Mouse (Mus musculus): ENCODE measurements around the gene Prr19. TPM values are rescaled to one million over a fixed set of nuclear protein-coding genes. Genes with fewer than 3 reads are reported as not detected.

Prr19 gene
- total RNA-seq, 1 experiment from 2014 or later, result not detected

DNA sequence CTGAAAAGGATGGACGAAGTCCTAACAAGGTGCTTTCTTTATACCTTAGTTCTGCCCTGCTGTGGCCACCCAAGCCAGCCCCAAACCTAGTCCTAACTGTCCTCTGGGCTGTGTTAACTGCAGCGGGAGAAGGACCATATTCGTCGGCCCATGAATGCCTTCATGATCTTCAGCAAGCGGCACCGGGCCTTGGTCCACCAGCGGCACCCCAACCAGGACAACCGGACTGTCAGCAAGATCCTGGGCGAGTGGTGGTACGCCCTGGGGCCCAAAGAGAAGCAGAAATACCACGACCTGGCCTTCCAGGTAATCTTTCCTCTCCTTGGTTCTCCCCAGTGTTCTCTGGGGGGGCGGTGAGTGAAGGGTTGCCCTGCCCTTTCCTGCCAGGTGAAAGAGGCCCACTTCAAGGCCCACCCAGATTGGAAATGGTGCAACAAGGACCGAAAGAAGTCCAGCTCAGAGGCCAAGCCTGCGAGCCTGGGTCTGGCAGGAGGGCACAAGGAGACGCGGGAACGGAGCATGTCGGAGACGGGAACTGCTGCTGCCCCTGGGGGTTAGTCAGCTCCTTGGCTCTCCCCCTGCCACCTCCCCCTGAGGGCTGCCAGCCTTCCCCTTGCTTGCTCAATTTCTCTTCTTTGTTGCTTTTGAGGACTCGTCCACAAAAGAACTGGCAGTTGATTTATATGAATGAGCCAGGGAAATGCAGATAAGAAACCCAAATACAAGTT lies 15.5 kb upstream of the Prr19 start:
- no peak for ATAC-seq (replicated peaks in 1 of 2; ENCODE audit: insufficient read depth in 1 of 2, low FRiP score in 2 of 2, low TSS enrichment in 1 of 2, low read depth in 1 of 2, poor library complexity in 2 of 2, severe bottlenecking in 2 of 2)

DNA sequence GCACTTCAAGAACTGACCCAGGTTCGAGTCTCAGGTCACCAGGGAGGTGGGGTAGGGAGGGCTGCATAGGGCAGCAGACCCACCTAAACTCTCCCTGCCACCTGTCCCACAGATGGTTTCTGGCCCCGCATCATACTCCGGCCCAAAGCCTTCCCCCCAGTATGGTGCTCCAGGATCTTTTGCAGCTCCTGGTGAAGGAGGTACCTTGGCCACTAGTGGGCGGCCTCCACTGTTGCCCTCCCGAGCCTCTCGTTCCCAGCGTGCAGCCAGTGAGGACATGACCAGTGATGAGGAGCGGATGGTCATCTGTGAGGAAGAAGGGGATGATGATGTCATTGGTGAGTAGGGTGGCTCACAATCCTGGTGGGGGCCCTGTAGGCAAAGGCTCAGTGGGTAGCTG lies 14.2 kb upstream of the Prr19 start:
- no peak for ATAC-seq (replicated peaks in 1 of 2; ENCODE audit: insufficient read depth in 1 of 2, low FRiP score in 2 of 2, low TSS enrichment in 1 of 2, low read depth in 1 of 2, poor library complexity in 2 of 2, severe bottlenecking in 2 of 2)

GRCm38 (mm10) chr7:25288011-25288410 lies 13.2 kb upstream of the Prr19 start:
- ATAC-seq (replicated peaks in 1 of 2; ENCODE audit: insufficient read depth in 1 of 2, low FRiP score in 2 of 2, low TSS enrichment in 1 of 2, low read depth in 1 of 2, poor library complexity in 2 of 2, severe bottlenecking in 2 of 2), result no peak

DNA sequence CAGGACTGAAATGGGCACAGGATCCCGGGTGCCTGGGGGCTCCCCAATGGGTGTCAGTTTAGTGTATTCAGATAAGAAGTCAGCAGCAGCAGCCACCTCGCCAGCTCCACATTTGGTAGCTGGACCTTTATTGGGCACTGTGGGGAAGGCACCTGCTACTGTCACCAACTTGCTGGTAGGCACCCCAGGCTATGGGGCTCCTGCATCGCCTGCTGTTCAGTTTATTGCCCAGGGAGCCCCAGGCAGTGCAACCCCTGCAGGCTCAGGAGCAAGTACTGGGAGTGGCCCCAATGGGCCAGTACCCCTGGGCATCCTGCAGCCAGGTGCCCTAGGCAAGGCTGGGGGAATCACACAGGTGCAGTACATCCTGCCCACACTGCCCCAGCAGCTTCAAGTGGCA lies 12.5 kb upstream of the Prr19 start:
- ATAC-seq (replicated peaks in 1 of 2; ENCODE audit: insufficient read depth in 1 of 2, low FRiP score in 2 of 2, low TSS enrichment in 1 of 2, low read depth in 1 of 2, poor library complexity in 2 of 2, severe bottlenecking in 2 of 2), result no peak

GRCm38 (mm10) chr7:25289925-25290324 lies 11.3 kb upstream of the Prr19 start:
- no peak for ATAC-seq (replicated peaks in 1 of 2; ENCODE audit: insufficient read depth in 1 of 2, low FRiP score in 2 of 2, low TSS enrichment in 1 of 2, low read depth in 1 of 2, poor library complexity in 2 of 2, severe bottlenecking in 2 of 2)

GRCm38 (mm10) chr7:25290463-25290862 lies 10.7 kb upstream of the Prr19 start:
- ATAC-seq (replicated peaks in 1 of 2; ENCODE audit: insufficient read depth in 1 of 2, low FRiP score in 2 of 2, low TSS enrichment in 1 of 2, low read depth in 1 of 2, poor library complexity in 2 of 2, severe bottlenecking in 2 of 2), result no peak

DNA sequence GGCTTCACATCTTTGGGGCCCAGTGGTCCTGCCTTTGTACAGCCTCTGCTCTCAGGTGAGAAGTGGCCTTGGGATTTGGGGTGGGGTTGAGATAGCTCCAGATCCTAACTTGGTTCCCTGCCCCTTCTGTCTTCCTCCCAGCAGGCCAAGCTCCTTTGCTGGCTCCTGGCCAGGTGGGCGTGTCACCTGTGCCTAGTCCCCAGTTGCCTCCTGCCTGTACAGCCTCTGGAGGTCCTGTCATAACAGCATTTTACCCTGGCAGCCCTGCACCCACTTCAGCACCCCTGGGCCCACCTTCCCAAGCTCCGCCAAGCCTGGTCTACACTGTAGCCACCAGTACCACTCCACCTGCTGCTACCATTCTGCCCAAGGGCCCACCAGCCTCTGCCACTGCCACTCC lies 10.3 kb upstream of the Prr19 start:
- ATAC-seq (replicated peaks in 1 of 2; ENCODE audit: insufficient read depth in 1 of 2, low FRiP score in 2 of 2, low TSS enrichment in 1 of 2, low read depth in 1 of 2, poor library complexity in 2 of 2, severe bottlenecking in 2 of 2), result no peak

- no peak for ATAC-seq (replicated peaks in 1 of 2; ENCODE audit: insufficient read depth in 1 of 2, low FRiP score in 2 of 2, low TSS enrichment in 1 of 2, low read depth in 1 of 2, poor library complexity in 2 of 2, severe bottlenecking in 2 of 2)
Measured at GRCm38 (mm10) chr7:25292107-25292506, 9.1 kb upstream of the Prr19 start.

- no peak for ATAC-seq (replicated peaks in 1 of 2; ENCODE audit: insufficient read depth in 1 of 2, low FRiP score in 2 of 2, low TSS enrichment in 1 of 2, low read depth in 1 of 2, poor library complexity in 2 of 2, severe bottlenecking in 2 of 2)
Measured at GRCm38 (mm10) chr7:25293191-25293739, 7.9 kb upstream of the Prr19 start.

GRCm38 (mm10) chr7:25294495-25294894 lies 6.7 kb upstream of the Prr19 start:
- ATAC-seq (replicated peaks in 1 of 2; ENCODE audit: insufficient read depth in 1 of 2, low FRiP score in 2 of 2, low TSS enrichment in 1 of 2, low read depth in 1 of 2, poor library complexity in 2 of 2, severe bottlenecking in 2 of 2), result no peak

DNA sequence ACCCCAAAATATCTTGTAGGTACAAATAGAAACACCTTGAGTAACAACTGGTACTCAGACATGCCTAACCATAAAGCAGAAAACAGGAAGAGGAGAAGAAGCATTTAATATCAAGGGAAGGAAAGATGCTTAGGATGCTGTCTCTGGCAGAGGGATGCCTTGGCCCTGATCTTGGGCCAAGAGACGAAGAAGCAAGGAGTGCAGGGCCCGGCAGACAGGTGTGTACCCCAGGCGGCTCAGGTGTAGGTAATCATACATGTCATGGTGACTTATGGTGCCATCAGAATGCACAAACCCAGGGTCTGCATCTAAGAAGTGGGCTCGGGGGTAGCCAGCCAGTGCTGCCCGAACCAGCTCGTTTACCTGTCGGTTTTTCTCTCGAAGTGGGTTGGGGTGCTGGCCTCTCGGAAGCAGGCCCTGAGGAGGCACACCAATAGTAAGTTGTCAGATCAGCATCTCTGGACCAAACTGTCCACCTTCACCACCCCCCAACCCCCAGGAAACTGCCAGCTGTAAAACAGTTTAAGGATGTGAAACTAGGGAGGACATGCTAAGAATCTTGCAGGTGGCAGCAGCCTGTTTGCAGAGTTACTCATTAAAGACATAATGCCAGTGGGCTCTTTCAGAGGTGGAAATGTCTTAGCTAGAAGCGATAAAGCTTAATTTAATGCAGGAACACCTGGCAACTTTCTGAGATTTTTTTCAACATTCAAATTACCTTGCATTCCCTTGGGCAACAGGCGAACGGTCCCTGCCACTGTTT lies 6.1 kb upstream of the Prr19 start:
- ATAC-seq (replicated peaks in 1 of 2; ENCODE audit: insufficient read depth in 1 of 2, low FRiP score in 2 of 2, low TSS enrichment in 1 of 2, low read depth in 1 of 2, poor library complexity in 2 of 2, severe bottlenecking in 2 of 2), result no peak

DNA sequence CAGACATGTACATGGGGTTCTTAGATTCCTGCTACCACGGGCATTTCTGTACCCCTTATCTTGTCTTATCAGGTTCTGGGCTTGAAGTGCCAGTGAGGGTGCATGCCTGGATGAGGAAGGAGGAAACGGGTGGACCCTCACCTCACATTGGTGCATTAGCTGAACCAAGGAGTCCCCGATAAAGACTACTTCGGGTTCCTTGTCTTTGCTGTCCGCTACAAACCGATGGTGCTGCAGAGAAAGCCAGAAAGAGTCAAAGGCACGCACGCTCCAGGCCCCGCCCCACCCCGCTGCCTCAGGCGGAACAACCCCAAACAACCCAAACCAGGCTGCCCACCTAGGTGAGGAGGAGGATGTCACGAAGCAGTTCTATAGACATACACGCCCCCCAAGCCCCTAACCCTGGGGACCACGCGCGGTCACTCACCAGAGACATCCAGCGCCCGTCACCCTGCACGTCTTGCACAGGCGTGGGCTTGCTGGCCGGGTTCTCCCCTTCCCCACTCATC lies 4.2 kb upstream of the Prr19 start:
- peak; percentile 38 to 42; a peak in 3 of 4 replicates for ATAC-seq (replicated peaks in 1 of 2; ENCODE audit: insufficient read depth in 1 of 2, low FRiP score in 2 of 2, low TSS enrichment in 1 of 2, low read depth in 1 of 2, poor library complexity in 2 of 2, severe bottlenecking in 2 of 2)

- peak; percentile 50 to 70 for ATAC-seq (replicated peaks in 1 of 2; ENCODE audit: insufficient read depth in 1 of 2, low FRiP score in 2 of 2, low TSS enrichment in 1 of 2, low read depth in 1 of 2, poor library complexity in 2 of 2, severe bottlenecking in 2 of 2)
Measured at GRCm38 (mm10) chr7:25297454-25298325, 3.5 kb upstream of the Prr19 start, which contains the start of gene Pafah1b3. TSS of gene Pafah1b3 (minus strand) at chr7:25297986.

GRCm38 (mm10) chr7:25303003-25303684 lies 1.9 kb downstream of the Prr19 start:
- no peak for ATAC-seq (replicated peaks in 1 of 2; ENCODE audit: insufficient read depth in 1 of 2, low FRiP score in 2 of 2, low TSS enrichment in 1 of 2, low read depth in 1 of 2, poor library complexity in 2 of 2, severe bottlenecking in 2 of 2)

DNA sequence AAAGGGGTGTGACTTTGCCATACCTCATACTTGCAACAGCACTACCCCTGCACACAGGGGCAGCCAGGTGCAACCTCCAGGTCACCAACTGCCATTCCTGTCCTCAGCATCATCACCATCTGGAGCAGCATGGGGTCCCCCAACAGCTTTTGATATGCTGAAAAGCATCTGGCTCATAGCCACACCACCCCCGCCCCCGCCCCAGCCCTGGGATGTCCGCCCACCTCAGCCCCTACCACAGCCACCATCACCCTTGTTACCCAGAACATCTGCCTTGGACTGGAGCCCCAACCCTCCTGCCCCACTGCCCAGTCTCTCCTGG lies 2.4 kb downstream of the Prr19 start:
- ATAC-seq (replicated peaks in 1 of 2; ENCODE audit: insufficient read depth in 1 of 2, low FRiP score in 2 of 2, low TSS enrichment in 1 of 2, low read depth in 1 of 2, poor library complexity in 2 of 2, severe bottlenecking in 2 of 2), result no peak

- ATAC-seq (replicated peaks in 1 of 2; ENCODE audit: insufficient read depth in 1 of 2, low FRiP score in 2 of 2, low TSS enrichment in 1 of 2, low read depth in 1 of 2, poor library complexity in 2 of 2, severe bottlenecking in 2 of 2), result no peak
Measured at GRCm38 (mm10) chr7:25305481-25305880, 4.3 kb downstream of the Prr19 start.
